11 mouse cellular contexts compared by ENCODE assay signal in the genomic region with DNA sequence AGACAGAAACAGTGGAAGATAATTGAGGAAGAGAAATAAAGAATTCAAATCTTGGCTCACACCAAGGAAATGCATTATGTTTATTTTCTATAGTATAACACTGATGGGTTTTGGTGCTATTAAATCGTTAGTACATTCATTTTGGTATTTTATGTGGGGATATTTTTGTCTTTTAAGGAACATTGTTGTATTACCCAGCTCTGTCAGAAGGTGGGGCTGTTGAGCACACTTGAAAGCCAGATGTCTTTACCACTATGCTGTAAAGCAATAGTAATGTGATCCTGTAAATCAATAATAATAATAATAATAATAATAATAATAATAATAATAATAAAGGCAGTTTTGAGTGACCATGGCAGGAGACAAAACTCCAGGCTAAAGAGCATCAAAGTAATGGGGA.
DNase-seq lines count a peak whose midpoint lies in the region; ATAC-seq and TF ChIP-seq lines count a peak whose summit lies in the region.
"Had no signal": no experiment of that assay in that cellular context is flagged by ENCODE, and none has a peak within 500 bp of the region (broad histone marks: within the 10 kb centered on the region; RNA-seq: fewer than 3 reads in every experiment).

No protein-coding gene starts in this region.

- H3K27me3 ChIP-seq in intestine, postnatal 0 days (replicated peaks; ENCODE audit: control insufficient read depth, insufficient read depth, low read length): no peaks in the 10 kb centered on the region
- no peaks in the 10 kb centered on the region for H3K27me3 ChIP-seq in intestine, embryonic 16.5 days (replicated peaks; ENCODE audit: control insufficient read depth, insufficient read depth, low read length)
- no peaks in the 10 kb centered on the region for H3K27me3 ChIP-seq in thymus, adult 2 months (ENCODE audit: control insufficient read depth, insufficient read depth, low read length)
- H3K27me3 ChIP-seq: forebrain, embryonic 15.5 days had no signal

- 30% methylated on average over 1 of the region's 1 CpGs for WGBS in intestine, postnatal 0 days
- 23% methylated on average over 1 of the region's 1 CpGs for WGBS in intestine, embryonic 16.5 days
- WGBS in thymus, adult 2 months: 13% methylated on average over 1 of the region's 1 CpGs

- no peaks in the 10 kb centered on the region for H3K36me3 ChIP-seq in intestine, postnatal 0 days (ENCODE audit: control insufficient read depth, insufficient read depth)
- H3K36me3 ChIP-seq in intestine, embryonic 16.5 days (ENCODE audit: control insufficient read depth, insufficient read depth, low read length): no peaks in the 10 kb centered on the region
- H3K36me3 ChIP-seq in thymus, adult 2 months (ENCODE audit: control insufficient read depth, insufficient read depth, low read length): no peaks in the 10 kb centered on the region
- H3K36me3 ChIP-seq: forebrain, embryonic 15.5 days had no signal

- no peaks in the 10 kb centered on the region for H3K9me3 ChIP-seq in intestine, postnatal 0 days (ENCODE audit: control insufficient read depth)
- no peaks in the 10 kb centered on the region for H3K9me3 ChIP-seq in intestine, embryonic 16.5 days (ENCODE audit: control insufficient read depth, low read length)
- H3K9me3 ChIP-seq: forebrain, embryonic 15.5 days had no signal

- no peak overlapping the region for H3K9ac ChIP-seq in intestine, postnatal 0 days (ENCODE audit: low read depth, low read length)
- H3K9ac ChIP-seq in intestine, embryonic 16.5 days (ENCODE audit: low read depth, low read length): no peak overlapping the region
- H3K9ac ChIP-seq: forebrain, embryonic 15.5 days had no signal

- intact Hi-C loops in left cerebral cortex, postnatal 4 days (cut with DNase I): no loop called here

- H3K4me3 ChIP-seq in intestine, postnatal 0 days (ENCODE audit: low read depth, low read length): no peak overlapping the region
- no peak overlapping the region for H3K4me3 ChIP-seq in intestine, embryonic 16.5 days (ENCODE audit: low read length)
- H3K4me3 ChIP-seq in thymus, adult 2 months (ENCODE audit: control insufficient read depth, insufficient read depth, low read length): no peak overlapping the region
- H3K4me3 ChIP-seq: forebrain, embryonic 15.5 days had no signal

- peak; percentile 40 for TF ChIP-seq CTCF in intestine, postnatal 0 days (IDR thresholded peaks at IDR 0.05; ENCODE audit: low read depth)
- TF ChIP-seq CTCF in thymus, adult 2 months (IDR thresholded peaks at IDR 0.05; ENCODE audit: borderline replicate concordance, control insufficient read depth, extremely low read depth, insufficient read depth, low read length, poor library complexity): no peak

- DNase-seq in thymus, adult 2 months: peak; percentile 0
- DNase-seq in thymus, postnatal 0 days (ENCODE audit: low spot score): no peak
- peak; percentile 4 for DNase-seq in adipocyte (ENCODE audit: low spot score)
- no peak for DNase-seq in left cerebral cortex, postnatal 4 days
- DNase-seq: cerebellum, adult 9-11 months; thymus, postnatal 36 days had no signal

- no peak for TF ChIP-seq POLR2A in thymus, adult 2 months (IDR thresholded peaks at IDR 0.05; ENCODE audit: control insufficient read depth, extremely low read depth, insufficient read depth, low read length, poor library complexity)

- no peak overlapping the region for H3K27ac ChIP-seq in intestine, postnatal 0 days (ENCODE audit: low read depth, low read length)
- H3K27ac ChIP-seq in intestine, embryonic 16.5 days (ENCODE audit: low read length): no peak overlapping the region
- no peak overlapping the region for H3K27ac ChIP-seq in thymus, adult 2 months (ENCODE audit: control insufficient read depth, insufficient read depth, low read length)
- H3K27ac ChIP-seq: forebrain, embryonic 15.5 days had no signal

- no peak for ATAC-seq in intestine, postnatal 0 days
- no peak for ATAC-seq in intestine, embryonic 16.5 days
- no peak for ATAC-seq in cerebellum, adult (ENCODE audit: insufficient number of reproducible peaks, low FRiP score, low TSS enrichment)
- ATAC-seq: forebrain, embryonic 15.5 days; Patski had no signal

- H3K4me2 ChIP-seq in intestine, postnatal 0 days (replicated peaks; ENCODE audit: low read depth): no peak overlapping the region
- no peak overlapping the region for H3K4me2 ChIP-seq in intestine, embryonic 16.5 days (ENCODE audit: low read depth, low read length)
- H3K4me2 ChIP-seq: forebrain, embryonic 15.5 days had no signal

- H3K4me1 ChIP-seq in intestine, postnatal 0 days (replicated peaks; ENCODE audit: control insufficient read depth, insufficient read depth, low read length): no peaks in the 10 kb centered on the region
- no peaks in the 10 kb centered on the region for H3K4me1 ChIP-seq in intestine, embryonic 16.5 days (ENCODE audit: control insufficient read depth, insufficient read depth, low read length)
- no peaks in the 10 kb centered on the region for H3K4me1 ChIP-seq in thymus, adult 2 months (replicated peaks; ENCODE audit: control insufficient read depth, insufficient read depth, low read length)
- H3K4me1 ChIP-seq: forebrain, embryonic 15.5 days had no signal

Comparison
In these comparisons a context has a peak if more than half of its experiments do, and no peak if none do; other contexts are left out.
1. DNase-seq: peak in thymus, adult 2 months (single experiment) and adipocyte (single experiment); none in thymus, postnatal 0 days (single experiment) and left cerebral cortex, postnatal 4 days (single experiment).